Mouse (Mus musculus) left cerebral cortex, adult 9 months (tissue): ENCODE measurements around the gene Cox6b1.

ENCODE experiments used
- DNase-seq, 2 experiments: peaks; one replicate each; pipeline ENCODE4 v3.0.0; 2022; ENCODE audit warnings: low spot score in 2 of 2

The Cox6b1 gene

DNA sequence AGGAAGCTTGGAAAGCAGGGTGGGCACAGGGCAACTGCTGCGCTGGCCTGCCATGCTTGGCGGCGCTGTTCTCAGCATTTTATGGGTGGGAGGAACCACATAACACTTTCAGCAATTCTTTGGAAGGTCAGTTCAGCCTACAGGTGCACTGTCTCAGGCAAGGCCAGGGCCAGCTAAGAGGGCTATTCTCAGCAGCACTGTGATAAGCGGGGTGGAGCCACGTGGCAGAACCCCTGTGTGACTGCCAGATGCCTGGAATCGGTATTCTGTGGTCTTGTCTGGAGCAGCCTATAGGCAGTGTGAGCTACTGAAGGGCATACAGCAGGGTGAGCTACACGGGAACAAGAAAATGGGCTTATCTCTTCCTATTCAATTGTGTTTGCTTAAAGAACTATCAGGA is 15.9 kb downstream of the Cox6b1 start:
- no peak for DNase-seq

DNA sequence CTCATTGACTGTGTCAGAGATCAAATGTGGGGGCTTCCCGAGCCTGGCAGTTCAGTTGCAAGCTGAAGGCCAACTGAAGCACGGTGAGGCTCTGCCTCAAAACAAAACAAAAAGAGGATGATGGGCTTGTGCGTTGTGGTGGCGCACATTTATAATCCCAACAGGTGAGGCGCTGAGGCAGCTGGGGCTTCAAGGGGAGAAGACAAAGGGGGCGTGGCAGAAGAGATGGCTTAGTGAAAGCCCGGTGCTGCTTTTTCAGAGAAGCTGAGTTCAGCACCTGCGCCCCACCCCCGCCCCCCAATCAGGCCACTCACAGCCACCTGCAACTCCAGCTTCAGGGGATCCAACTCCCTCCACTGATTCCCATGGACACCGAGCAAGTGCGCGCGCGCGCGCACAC is 17.5 kb downstream of the Cox6b1 start:
- no peak for DNase-seq

DNA sequence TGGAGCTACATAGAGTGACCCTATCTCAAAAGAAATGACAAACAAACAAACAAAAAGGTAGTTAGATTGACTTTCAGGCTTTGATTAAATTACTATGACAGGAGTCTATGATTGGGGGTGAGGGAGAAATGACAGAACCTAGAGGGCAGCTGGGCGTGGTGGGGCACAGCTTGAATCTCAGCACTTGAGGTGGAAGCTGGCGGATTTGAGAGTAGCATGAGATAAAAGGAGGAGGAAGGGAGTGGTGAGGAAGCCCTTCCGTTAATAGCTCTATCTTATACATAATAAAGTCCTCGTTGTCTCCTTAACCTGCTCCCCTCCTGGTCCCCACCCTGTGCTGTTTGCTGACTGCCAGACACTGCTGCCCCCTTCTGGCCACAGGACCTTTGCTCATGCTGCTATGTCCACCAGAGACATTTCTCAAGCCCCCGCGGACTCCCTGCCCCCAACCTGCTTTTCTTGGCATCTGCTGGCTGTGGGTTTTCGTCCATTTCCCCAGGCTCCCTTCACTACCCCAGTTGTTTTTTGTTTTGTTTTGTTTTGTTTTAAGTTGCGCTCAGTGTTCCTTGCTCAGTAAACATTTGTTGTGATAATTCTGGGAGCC is 18.1 kb downstream of the Cox6b1 start:
- no peak for DNase-seq

- no peak for DNase-seq
Observed at GRCm38 (mm10) chr7:30604944-30605343, 21.0 kb downstream of the Cox6b1 start.

GRCm38 (mm10) chr7:30604424-30604823 is 21.5 kb downstream of the Cox6b1 start:
- DNase-seq = no peak

- DNase-seq = no peak
Observed at GRCm38 (mm10) chr7:30602583-30602982, 23.4 kb downstream of the Cox6b1 start.

GRCm38 (mm10) chr7:30600651-30601050 is 25.3 kb downstream of the Cox6b1 start:
- no peak for DNase-seq

- peak; percentile 80 to 93 for DNase-seq
Observed at GRCm38 (mm10) chr7:30599933-30600353, 26.0 kb downstream of the Cox6b1 start.

- no peak for DNase-seq
Observed at GRCm38 (mm10) chr7:30598786-30599185, 27.2 kb downstream of the Cox6b1 start, which contains the start of gene Zbtb32. Gene Zbtb32, minus strand, starts transcription at chr7:30598909.

- DNase-seq = no peak
Observed at GRCm38 (mm10) chr7:30596811-30597210, 29.1 kb downstream of the Cox6b1 start.

DNA sequence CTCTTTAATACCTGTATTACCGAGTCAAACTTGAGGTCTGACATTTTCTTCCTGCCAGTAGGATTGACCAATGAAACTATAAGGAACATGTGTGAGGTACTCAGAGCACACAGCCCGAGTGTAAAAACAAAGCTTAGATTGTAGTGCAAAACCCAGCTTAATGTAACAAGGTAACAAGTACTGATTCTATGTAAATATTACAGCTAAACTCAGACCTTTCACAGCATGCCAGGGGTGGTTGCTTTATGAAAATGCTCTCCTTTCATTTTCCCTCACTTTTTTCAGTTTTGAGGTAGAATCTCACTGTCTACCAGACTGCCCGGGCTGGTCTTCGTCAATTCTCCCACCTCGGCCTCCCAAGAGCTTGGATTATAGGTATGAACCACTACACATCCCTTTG is 29.9 kb downstream of the Cox6b1 start:
- DNase-seq = no peak

DNA sequence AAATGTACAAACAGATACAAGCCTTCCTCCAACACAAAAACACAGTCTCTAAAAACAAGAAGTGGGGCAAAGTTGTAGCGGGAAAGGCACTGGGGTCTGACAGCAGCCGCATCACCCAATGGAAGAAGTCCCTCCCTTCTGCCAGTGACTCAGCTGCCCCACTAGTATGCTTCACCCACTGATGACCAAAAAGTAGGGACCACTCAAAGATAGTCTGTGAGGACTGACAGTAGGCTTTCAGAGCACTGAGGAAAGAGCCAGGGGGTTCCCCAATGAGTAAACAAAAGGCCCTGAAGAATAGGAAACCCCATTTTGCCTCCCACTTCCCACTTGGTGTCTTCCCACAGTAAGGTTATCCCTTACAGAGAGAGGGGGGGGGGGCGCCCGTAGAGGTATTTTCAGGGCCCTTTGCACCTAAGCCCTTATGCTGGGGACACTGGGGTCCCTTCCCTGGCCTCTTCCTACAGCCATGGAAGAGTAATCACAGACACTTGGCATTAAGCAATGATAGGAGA is 31.4 kb downstream of the Cox6b1 start:
- no peak for DNase-seq

DNA sequence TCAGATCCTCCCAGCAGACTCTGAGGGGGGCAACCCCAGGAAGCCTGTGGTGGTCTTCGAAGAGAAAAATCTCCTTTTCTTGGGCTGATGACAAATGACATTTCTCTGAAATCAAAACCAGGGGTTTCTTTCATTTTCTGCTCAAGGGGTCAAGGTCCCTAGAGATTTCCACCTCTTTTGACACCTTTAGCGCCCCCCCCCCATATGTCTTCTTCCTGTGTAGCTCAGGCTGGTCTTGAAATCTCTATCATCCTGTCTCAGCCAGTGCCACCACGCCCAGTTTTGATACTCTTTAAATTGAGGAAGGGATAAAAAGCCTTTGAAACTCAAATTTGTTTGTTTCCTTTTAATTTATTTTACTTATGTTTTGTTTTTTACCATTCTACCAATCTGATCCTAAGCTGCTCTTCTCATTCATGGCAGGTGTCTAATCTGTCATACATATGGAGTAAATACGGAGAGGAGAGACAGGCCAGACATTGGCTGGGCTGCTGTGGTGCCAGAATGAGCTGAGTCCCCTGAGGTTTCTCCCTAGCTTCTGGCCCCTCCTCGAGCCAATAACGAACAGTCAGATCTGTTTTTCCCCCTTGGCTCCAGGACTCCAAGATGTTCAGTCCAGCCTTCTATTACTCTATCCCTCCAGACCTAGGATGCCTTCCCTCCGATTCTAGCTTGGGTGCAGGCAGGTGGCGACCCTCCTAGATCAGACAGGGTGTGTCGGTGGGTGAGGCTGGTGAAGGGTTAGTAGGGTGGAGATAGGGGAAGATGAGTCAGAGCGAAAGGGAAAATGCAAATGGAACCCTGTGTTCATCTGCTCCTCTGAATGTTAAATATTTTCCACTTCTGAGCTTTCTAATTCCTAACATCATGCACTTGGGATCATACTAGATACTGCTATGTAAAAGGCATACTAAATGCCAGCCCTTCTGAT is 32.1 kb downstream of the Cox6b1 start:
- no peak for DNase-seq

GRCm38 (mm10) chr7:30592772-30593423 is 33.1 kb downstream of the Cox6b1 start:
- DNase-seq = no peak

DNA sequence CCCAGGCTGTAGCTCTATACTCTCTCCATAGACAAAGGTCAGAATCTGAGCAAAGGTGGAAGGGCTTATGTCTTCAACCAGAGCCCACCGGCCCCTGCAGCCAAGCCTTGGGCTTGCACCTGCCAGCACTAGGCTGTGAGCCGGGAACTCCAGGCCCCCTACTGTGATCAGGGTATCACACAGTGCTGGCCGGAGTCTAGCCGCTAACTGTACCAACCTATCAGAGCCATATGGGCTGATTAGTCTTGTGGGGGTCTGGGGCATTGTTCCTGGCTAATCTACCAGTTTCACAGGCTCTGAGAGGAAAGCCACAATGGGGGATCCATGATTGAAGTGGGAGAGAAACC is 34.4 kb downstream of the Cox6b1 start:
- no peak for DNase-seq

DNA sequence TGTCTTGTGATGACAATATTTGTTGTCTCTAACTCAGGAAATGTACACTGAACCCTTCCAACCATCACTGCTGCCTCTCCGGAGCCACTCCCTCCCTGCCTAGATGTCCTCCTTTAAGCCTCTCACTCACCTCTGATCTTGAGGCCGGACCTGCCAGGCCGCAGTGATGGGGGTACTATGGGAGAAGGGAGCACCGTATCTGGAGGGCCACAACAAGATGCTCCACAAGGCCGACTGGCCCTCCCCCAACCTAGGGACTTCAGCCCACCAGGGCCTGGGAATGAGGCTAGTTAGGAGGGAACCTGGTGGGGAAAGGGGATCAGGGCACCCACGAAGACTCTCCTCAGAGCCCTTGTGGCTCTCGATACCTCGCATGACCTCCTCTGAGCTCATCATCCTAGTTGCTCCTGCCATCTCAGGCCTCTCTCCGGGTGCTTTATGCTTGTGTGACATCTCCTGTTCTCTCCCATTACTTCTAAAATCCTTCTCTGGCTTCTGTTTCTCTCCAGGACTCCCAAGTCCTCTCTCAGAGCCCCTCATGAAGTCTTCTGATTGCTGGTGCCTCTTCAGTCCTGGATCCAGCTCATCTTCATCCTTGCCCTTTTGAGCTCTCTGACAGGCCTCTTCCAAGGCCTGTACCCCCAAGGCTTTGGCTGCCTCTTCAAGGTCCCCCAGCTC is 34.9 kb downstream of the Cox6b1 start:
- DNase-seq = no peak

DNA sequence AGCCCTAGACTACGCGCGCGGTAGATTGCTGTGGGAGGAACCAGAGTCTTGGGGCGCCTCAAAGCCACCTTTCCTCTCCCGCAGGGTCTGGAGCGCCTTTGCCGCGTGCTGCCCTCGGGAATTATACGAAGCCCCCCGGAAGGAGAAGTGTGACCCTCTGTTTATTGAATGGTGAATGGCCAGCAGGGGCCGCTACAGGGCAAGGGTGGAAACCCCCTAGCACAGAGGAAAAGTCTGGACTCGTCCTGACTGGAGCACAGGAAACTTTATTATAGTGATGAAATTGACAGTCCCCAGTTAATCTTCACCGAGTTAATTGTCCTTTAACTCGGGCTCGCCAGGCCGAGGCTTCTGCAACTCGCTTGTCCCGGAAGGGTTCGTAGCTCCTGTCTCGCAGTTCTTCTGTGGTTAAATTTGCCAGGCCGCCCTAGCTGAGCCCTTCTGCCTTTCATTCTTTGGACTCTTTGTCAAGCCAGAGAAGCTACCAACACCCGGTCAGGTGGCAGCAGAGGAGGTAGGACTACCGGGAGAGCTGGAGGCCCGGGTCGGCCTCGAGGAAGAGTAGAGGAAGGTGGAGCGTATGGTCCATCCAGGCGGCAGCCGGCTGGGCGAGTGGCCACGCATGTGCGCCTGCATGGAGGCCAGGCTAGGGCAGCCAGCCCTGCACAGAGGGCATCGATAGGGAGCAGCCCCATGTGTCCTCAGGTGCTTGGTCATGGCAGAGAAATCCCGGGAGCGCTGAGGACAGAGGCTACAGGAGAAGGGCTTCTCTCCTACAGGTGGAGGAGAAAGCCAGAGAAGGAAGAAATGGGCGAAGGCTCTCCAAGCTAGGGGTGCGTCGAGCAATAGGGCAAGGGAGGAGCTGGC is 36.3 kb downstream of the Cox6b1 start:
- DNase-seq = peak in 1 of 2 experiments; percentile 79

DNA sequence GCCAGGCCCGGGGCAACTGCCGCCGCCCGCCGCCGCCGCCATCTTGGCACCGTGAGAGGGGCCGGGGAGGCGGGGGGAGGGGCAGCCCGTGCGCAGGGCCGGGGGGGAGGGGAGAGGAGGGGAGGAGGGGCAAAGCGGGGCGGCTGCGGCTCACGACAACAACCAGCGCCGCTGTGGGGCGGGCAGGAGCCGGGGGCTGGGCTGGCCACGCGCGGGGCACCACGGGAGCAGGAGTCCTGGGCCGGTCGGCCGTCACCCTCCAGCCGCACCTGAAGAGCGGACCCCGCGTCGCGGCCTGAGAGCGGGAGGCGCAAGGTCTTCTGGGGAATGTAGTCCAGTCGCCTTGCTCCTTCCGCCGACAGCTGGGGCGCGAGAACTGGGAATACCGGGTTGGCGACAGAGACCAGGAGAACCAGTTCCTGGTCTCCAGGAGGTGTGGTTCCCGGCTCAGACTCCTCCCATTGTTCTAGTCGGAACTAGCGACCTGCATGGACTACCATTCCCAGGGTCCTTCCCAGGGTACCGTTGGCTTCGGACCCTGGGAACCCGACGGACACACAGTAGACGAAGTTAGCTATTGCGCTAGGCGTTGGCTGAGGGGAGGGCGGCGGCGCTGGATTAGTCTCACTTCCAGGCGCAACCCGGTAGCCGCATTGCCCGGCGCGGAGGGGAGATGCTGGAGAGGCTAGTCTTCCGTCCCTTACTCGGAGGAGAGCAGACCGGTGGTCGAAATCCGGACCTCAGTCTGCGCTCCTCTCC is 37.1 kb downstream of the Cox6b1 start, which contains the start of gene Kmt2b:
Gene Kmt2b (minus strand): TSS at position 51 of the 759 bp plus-strand sequence.
- peak; percentile 96 to 97 for DNase-seq

DNA sequence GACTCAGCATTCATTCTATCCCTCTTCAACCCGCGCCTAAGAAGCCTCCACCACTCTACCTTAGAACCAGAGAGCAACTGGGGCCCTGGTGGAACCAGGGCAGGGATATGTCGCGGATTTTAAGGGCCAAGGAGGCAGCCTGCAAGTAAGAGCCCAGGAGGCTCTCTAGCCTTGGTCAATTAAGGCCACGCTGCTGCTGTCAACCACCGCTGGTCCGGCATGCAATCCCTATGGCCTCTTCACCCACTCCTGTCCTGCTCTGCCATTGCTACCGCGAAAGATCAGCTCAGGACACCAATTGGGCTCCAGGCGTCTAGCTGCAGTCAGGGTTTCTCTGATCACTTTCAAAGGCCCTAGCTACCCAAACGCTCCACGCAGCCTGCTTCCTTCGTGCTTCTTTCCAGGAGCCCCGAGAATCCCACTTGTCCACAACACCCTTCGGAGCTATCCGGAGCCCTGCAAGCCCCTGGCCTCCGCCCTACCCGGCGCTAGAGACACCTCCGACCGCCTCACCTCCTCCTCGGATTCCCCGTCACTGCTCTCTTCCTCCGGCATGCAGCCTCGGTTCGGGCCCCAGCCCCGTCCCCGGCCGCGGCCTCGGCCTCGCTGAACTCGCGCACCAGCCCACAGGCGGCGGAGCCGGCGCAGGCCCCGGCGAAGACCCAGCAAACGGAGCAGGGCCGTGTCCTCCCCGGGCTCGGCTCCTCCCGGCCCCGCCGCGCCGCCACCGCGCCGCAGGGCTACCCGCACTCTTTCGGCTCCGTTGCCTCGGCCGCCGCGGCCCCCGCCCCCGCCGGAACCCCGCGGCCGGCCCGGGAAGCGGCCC is 37.9 kb downstream of the Cox6b1 start:
- DNase-seq = peak in 1 of 2 experiments; percentile 48
